Mouse (Mus musculus) forebrain, embryonic 10.5 days (tissue): ENCODE measurements around the gene Gdf7. TPM values are rescaled to one million over a fixed set of nuclear protein-coding genes. Genes with fewer than 3 reads are reported as not detected.

Experiments
- DNase-seq: peaks from one replicate; pipeline ENCODE4 v3.0.0-alpha.2; 2017; ENCODE audit warnings: low spot score; ENCODE audit errors: extremely low spot score
- H3K27ac ChIP-seq: fragments of 300-500 bp; sonication (generic); 2 replicates; pipeline ENCODE4 v1.5.1; 2016; ENCODE audit warnings: mild to moderate bottlenecking
- H3K27me3 ChIP-seq: fragments of 300-500 bp; sonication (generic); 2 replicates; pipeline ENCODE4 v1.6.1; 2016; ENCODE audit warnings: mild to moderate bottlenecking; ENCODE audit not compliant: poor library complexity, severe bottlenecking
- H3K36me3 ChIP-seq: fragments of 300-500 bp; sonication (generic); replicated peaks from 2 replicates; pipeline ENCODE4 v1.6.1; 2016; ENCODE audit warnings: mild to moderate bottlenecking, moderate library complexity
- H3K4me1 ChIP-seq: fragments of 300-500 bp; sonication (generic); 2 replicates; pipeline ENCODE4 v1.6.1; 2016
- H3K4me3 ChIP-seq: fragments of 300-500 bp; sonication (generic); 2 replicates; pipeline ENCODE4 v1.5.1; 2016; ENCODE audit warnings: mild to moderate bottlenecking, moderate library complexity
- H3K9me3 ChIP-seq: fragments of 300-500 bp; sonication (generic); 2 replicates; pipeline ENCODE4 v1.6.1; 2016; ENCODE audit warnings: mild to moderate bottlenecking, moderate library complexity
- WGBS: fragments of 180-500 bp; shearing (Covaris S2); methylation state at CpG from one replicate; pipeline ENCODE4 v1.1.7; 2016; 5-methylcytosine and 5-hydroxymethylcytosine counted together
- polyA plus RNA-seq: library from polyadenylated mRNA; unstranded; fragments of >200 nt; fragmentation: Nextera tagmentation; extraction: Ambion mirVana; gene quantifications from 2 replicates; pipeline ENCODE4 v1.2.1, GENCODE M21; 2016

Gene Gdf7
- polyA plus RNA-seq, 1 experiment from 2014 or later: not detected

- H3K4me1 ChIP-seq: peaks cover 24% of the 10 kb centered on the region
- peaks cover 11% of the 10 kb centered on the region; the same call in 1 of the 2 replicates for H3K36me3 ChIP-seq
- H3K27me3 ChIP-seq: peaks cover 6% of the 10 kb centered on the region; the same call in 1 of the 2 replicates
- WGBS: 64% methylated on average over 3 of the region's 3 CpGs
- H3K4me3 ChIP-seq: no peak overlapping the region
- no peaks in the 10 kb centered on the region for H3K9me3 ChIP-seq
- H3K27ac ChIP-seq: no peak overlapping the region
- no peak for DNase-seq
These were observed 13.8 kb downstream of the Gdf7 start for GRCm38 (mm10) chr12:8287970-8288369.

GRCm38 (mm10) chr12:8281225-8282017 lies 20.3 kb downstream of the Gdf7 start:
- Histone ChIP-seq H3K9me3 (no peaks in the 10 kb centered on the region), H3K4me1 (no peaks in the 10 kb centered on the region), H3K27ac (no peak overlapping the region), H3K27me3 (no peaks in the 10 kb centered on the region), H3K36me3 (peaks cover 28% of the 10 kb centered on the region), H3K4me3 (no peak overlapping the region)
- no peak for DNase-seq
- 84% methylated on average over 15 of the region's 15 CpGs for WGBS

DNA sequence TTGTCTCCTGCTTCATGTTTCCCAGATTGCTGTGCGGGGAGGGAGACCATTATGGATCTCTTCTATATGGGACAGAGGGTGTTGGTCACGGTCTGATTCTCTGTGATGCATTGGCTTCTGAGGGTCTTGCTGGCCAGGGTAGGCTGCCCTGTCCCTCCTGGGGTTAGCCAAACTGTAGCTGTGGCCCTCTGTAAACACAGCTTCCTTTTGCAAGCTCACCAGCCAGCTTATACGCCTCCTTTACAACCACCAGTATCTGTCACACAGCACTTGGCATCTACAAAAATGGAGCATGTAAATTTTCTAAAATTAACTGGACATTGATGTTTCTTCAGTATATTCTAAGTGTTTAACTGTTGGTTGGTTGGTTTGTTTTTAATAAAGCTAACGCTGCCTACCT lies 26.3 kb downstream of the Gdf7 start:
- Histone ChIP-seq H3K4me1 (no peaks in the 10 kb centered on the region), H3K27me3 (no peaks in the 10 kb centered on the region), H3K9me3 (no peaks in the 10 kb centered on the region), H3K27ac (no peak overlapping the region), H3K4me3 (no peak overlapping the region), H3K36me3 (peaks cover 6% of the 10 kb centered on the region; the same call in 1 of the 2 replicates)
- no peak for DNase-seq
- 87% methylated on average over 4 of the region's 4 CpGs for WGBS

- DNase-seq: no peak
- no peaks in the 10 kb centered on the region for H3K27me3 ChIP-seq
- 96% methylated on average over 6 of the region's 6 CpGs for WGBS
- H3K27ac ChIP-seq: no peak overlapping the region
- no peaks in the 10 kb centered on the region for H3K9me3 ChIP-seq
- no peak overlapping the region for H3K4me3 ChIP-seq
- no peaks in the 10 kb centered on the region for H3K4me1 ChIP-seq
- peaks cover 7% of the 10 kb centered on the region; the same call in 1 of the 2 replicates for H3K36me3 ChIP-seq
These were observed 28.1 kb downstream of the Gdf7 start for GRCm38 (mm10) chr12:8273471-8274171.

DNA sequence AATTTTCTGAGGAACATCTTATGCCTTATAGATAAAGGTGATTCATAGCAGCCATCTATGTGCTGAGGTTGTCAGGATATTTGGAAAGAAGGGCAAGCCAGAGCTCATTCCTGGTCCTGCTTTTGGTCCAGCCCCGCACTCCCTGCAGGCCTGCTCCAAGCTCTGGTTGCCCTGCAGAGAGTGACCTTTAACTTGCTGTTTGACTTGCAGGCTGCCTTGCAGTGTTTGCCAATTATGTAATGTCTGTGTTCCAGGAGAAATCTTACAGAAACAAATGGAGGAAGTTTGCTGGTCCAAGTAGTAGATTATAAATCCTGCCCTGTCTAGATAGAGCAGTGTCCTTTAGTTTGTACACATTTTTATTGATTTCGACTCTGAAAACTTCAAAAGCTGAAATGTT lies 30.3 kb downstream of the Gdf7 start:
- no peaks in the 10 kb centered on the region for H3K4me1 ChIP-seq
- no peak for DNase-seq
- H3K27ac ChIP-seq: no peak overlapping the region
- no peaks in the 10 kb centered on the region for H3K9me3 ChIP-seq
- no peak overlapping the region for H3K4me3 ChIP-seq
- WGBS: 85% methylated on average over 2 of the region's 2 CpGs
- H3K36me3 ChIP-seq: peaks cover 9% of the 10 kb centered on the region
- H3K27me3 ChIP-seq: no peaks in the 10 kb centered on the region

DNA sequence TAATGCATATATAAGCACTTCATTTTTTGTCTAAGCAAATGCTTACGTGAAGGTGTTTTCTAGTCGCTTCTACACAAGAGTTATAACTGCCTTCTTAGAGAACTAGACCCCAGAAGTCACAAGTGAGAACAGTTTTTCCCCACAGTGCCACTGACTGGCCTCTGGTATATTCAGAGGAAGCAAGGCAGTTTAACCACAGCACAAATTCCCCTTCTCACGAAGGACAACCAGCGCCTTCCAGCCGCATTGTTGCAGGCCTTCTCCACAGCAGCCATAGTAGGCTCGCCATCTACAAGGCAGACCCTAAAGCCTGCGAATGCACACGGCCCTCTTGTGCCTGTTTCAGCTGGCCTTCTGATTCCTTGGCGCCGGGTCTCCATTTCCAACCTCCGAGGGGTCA lies 32.1 kb downstream of the Gdf7 start:
- Histone ChIP-seq H3K4me3 (no peak overlapping the region), H3K4me1 (no peaks in the 10 kb centered on the region), H3K9me3 (no peaks in the 10 kb centered on the region), H3K27ac (no peak overlapping the region), H3K36me3 (peaks cover 9% of the 10 kb centered on the region), H3K27me3 (no peaks in the 10 kb centered on the region)
- WGBS: 96% methylated on average over 11 of the region's 11 CpGs
- DNase-seq: no peak

DNA sequence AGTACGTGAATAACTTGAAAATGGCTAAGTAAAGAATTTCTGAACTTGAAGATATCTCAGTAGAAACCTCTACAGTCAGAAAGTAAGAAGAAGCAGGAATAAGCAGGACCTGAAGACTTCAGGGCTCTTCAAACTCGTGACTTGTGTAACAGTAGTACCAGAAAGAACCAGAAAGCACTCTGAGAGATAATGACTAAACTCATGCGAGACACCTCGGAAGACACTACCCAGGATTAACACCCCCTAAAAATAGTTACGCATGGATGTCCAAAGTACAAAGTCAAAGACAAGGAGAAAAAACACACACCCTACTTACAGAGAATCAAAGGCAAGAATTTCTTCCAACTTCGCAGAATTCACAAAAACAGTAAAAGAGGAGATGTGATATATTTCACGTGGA lies 35.4 kb downstream of the Gdf7 start:
- no peak overlapping the region for H3K27ac ChIP-seq
- 91% methylated on average over 7 of the region's 7 CpGs for WGBS
- no peaks in the 10 kb centered on the region for H3K9me3 ChIP-seq
- peaks cover 9% of the 10 kb centered on the region for H3K36me3 ChIP-seq
- H3K4me1 ChIP-seq: peaks cover 4% of the 10 kb centered on the region
- H3K27me3 ChIP-seq: no peaks in the 10 kb centered on the region
- H3K4me3 ChIP-seq: no peak overlapping the region
- DNase-seq: no peak

DNA sequence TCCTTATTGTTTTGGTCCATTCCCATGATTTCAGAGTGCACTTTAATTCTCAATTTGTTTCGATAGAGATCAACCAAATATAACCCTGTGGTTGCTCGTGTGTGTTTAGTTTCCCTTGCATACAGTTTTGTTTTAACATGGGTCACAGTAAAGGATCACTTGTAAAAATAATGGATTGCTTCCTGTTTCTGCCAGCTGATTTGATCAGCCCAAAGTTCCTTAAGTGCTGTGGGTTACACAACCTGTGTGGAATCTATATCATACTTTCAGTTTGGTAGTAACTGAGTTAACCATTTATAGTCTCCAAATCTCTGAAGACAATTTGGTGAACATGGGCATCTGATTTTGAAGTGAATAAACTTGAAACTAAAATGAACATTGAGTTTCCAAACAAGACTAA lies 41.5 kb downstream of the Gdf7 start:
- Histone ChIP-seq H3K36me3 (peaks cover 5% of the 10 kb centered on the region; the same call in 1 of the 2 replicates), H3K4me3 (no peak overlapping the region), H3K4me1 (peaks cover 7% of the 10 kb centered on the region), H3K27me3 (no peaks in the 10 kb centered on the region), H3K9me3 (no peaks in the 10 kb centered on the region), H3K27ac (no peak overlapping the region)
- WGBS: 90% methylated on average over 2 of the region's 2 CpGs
- DNase-seq: no peak

Other genes starting within 250 kb of the Gdf7 start
- gene Ldah, start 93.8 kb downstream of the Gdf7 start, polyA plus RNA-seq: 68.2 and 70.4 TPM in 2 replicates
- gene Hs1bp3, start 11.5 kb upstream of the Gdf7 start, polyA plus RNA-seq: 15.3 and 17.8 TPM in 2 replicates
- gene Rhob, start 198.1 kb upstream of the Gdf7 start, polyA plus RNA-seq: 25.2 and 27.1 TPM in 2 replicates